Mouse (Mus musculus): ENCODE measurements at regions not wholly inside any gene's neighbourhood (a gene's known extent, or its start where the extent isn't known, plus 50 kb on each side); places are given as distances from the start of the nearest gene placed in this dataset.
A peak's percentile ranks its signal among the peaks of the same experiment; 100 is the strongest.

DNA sequence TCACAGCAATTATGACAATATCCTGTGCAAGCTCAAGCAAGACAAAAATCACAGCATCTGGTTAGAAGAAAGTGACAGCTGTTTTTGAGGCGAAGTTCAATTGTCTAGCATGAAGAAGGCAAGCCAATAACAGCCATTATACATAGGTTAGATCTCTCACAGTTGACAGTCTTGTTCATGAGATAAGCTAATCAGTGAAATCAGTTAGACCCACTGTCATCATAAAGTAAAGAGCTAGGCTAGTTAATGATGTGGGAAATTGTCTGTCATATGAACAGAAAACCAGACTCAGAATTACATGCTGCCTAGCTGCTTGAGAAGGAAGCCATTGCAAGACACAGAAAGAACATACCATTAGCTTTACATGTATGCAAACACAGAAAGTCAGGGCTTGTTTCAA is 470.2 kb upstream of the 5930422O12Rik start:
- DNase-seq (ENCODE audit: low read depth, low spot score) = no peak

- DNase-seq (ENCODE audit: low read depth, low spot score) = no peak
Observed at GRCm38 (mm10) chr8:32958855-32959254, 469.7 kb upstream of the 5930422O12Rik start.

- DNase-seq (ENCODE audit: low read depth, low spot score) = no peak
Observed at GRCm38 (mm10) chr8:32959326-32960064, 469.0 kb upstream of the 5930422O12Rik start.

GRCm38 (mm10) chr8:32990216-32990615 is 438.3 kb upstream of the 5930422O12Rik start:
- no peak for DNase-seq (ENCODE audit: low read depth, low spot score)

GRCm38 (mm10) chr8:33003967-33004564 is 424.4 kb upstream of the 5930422O12Rik start:
- no peak for DNase-seq (ENCODE audit: low read depth, low spot score)

GRCm38 (mm10) chr8:33004570-33004969 is 423.9 kb upstream of the 5930422O12Rik start:
- DNase-seq (ENCODE audit: low read depth, low spot score) = no peak

- no peak for DNase-seq (ENCODE audit: low read depth, low spot score)
Observed at GRCm38 (mm10) chr8:33010106-33010505, 418.4 kb upstream of the 5930422O12Rik start.

GRCm38 (mm10) chr8:33012784-33013183 is 415.7 kb upstream of the 5930422O12Rik start:
- no peak for DNase-seq (ENCODE audit: low read depth, low spot score)

GRCm38 (mm10) chr8:33015861-33016260 is 412.6 kb upstream of the 5930422O12Rik start:
- no peak for DNase-seq (ENCODE audit: low read depth, low spot score)

GRCm38 (mm10) chr8:33026973-33027372 is 401.5 kb upstream of the 5930422O12Rik start:
- DNase-seq (ENCODE audit: low read depth, low spot score) = no peak

- DNase-seq (ENCODE audit: low read depth, low spot score) = no peak
Observed at GRCm38 (mm10) chr8:33029453-33029852, 399.1 kb upstream of the 5930422O12Rik start.

DNA sequence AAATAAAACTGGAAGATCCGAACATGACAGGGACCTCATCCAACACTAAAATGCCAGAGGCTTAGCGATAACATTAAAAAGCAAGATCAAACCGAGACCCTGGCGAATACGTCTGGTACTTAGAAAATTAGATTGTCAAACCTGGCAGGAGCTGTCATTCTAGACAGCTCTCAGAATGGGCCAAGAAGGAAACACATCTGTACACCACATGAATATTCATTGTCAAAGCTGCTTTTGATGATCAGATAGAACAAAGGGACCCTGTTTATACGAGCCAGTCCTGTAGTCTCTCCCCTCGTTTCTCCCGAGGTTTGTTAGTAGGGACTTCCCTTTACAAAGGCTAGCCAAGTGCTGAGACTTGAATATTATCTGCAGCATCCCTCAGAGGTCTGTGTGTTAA is 376.5 kb upstream of the 5930422O12Rik start:
- DNase-seq (ENCODE audit: low read depth, low spot score) = no peak

DNA sequence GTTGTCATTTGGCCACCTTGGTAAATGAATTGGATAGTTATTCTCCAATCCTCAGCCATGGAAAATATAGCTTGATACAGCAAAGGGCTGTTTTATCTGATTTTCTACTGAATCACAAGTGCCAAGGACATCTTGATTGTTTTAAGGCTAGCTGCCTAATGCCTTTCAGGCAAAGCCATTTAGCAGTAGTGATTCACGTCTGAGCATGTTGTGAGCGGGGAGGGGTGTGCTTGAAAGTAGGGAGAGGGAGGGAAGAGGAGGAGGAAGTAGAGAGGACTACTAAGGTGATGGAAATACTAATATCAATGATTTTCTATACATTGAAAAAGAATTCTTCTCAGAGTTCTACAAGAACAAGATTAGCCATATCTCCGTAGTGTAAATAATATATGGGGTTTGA is 362.9 kb upstream of the 5930422O12Rik start:
- no peak for DNase-seq (ENCODE audit: low read depth, low spot score)

DNA sequence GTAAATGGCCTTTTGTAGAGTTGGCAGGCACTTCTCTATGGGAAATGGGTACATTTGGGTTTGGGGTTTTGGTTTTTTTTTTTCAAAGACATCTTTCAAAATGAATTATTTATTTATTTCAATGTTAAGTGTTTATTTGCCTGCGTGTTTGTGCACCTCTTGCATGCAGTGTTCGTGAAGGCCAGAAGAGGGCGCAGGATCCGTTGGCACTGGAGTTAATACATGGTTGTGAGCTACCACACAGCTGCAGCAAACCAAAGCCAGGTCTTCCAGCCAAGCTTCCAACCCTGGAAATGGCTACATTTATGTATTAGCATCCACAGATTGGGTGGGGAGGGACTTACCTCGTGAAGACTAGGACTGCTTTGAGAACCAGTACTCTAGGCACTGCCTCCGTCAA is 362.3 kb upstream of the 5930422O12Rik start:
- no peak for DNase-seq (ENCODE audit: low read depth, low spot score)

DNA sequence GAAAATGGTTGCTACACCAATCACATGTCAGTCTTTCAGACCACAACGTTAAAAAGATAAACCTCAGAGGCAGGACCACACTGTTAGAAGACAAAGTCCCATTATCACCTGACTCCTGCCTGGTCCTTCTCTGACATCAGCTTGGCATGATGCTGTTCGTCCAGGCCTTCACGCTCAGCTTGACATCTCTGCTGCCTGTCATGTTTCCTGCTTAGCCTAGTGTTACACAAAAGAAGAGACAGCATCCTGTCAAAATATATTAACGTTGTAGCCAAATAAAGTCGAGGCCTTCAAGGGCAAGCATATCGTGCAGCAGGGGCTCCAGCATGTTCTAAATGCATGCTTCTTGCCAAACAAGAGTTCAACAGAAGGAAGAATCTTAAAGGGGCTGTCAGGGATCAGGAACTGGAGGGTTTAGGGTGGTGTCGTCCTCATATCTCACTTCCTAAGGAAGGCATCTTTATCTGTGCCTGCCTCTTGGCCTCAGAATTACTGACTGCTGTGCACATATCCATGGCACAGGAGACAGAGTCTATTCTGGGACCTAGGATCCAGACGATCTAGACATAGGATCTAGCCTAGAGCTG is 361.0 kb upstream of the 5930422O12Rik start:
- DNase-seq (ENCODE audit: low read depth, low spot score) = no peak

GRCm38 (mm10) chr8:33068468-33068867 is 360.0 kb upstream of the 5930422O12Rik start:
- DNase-seq (ENCODE audit: low read depth, low spot score) = no peak

- no peak for DNase-seq (ENCODE audit: low read depth, low spot score)
Observed at GRCm38 (mm10) chr8:33075186-33075585, 353.3 kb upstream of the 5930422O12Rik start.

- DNase-seq (ENCODE audit: low read depth, low spot score) = no peak
Observed at GRCm38 (mm10) chr8:33076253-33076652, 352.3 kb upstream of the 5930422O12Rik start.

DNA sequence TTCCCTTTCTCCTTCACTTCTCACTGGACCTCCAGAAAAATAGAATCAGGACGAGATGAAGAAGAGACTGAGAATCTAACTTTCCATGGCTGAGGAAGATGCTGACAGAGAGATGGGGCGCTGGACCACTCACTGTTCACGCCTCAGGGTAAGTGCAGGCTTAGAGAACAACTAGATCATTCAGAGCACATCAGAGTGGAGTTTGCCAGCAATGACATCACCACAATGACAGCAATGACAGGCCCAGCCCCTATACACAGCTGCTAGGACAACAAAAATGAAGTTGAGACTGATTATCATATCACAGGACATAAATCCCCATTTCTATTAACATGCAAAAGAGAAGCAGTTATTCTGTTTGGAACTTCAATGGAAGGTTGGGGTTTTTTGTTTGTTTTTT is 350.4 kb upstream of the 5930422O12Rik start:
- no peak for DNase-seq (ENCODE audit: low read depth, low spot score)

- DNase-seq (ENCODE audit: low read depth, low spot score) = no peak
Observed at GRCm38 (mm10) chr8:33079867-33080585, 348.5 kb upstream of the 5930422O12Rik start.

DNA sequence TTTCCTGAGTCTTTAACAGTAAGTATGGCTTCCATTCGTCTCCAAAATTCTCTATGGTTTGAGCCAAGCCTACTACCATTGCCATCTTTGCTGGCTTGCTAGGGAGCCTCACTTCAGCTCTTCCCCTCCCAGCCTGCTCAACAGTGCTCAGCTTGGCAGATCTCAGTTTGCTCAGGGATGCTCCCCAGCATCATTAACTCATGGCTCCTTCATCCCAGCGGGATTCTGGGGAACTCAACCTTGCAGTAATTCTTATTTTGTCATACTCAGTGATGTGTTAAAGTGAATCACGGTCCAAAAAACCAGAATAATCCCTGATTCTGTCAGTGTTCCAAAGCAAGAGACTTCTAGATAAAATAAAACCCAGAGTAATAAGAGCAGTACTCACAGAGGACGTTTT is 346.6 kb upstream of the 5930422O12Rik start:
- DNase-seq (ENCODE audit: low read depth, low spot score) = peak; percentile 15

DNA sequence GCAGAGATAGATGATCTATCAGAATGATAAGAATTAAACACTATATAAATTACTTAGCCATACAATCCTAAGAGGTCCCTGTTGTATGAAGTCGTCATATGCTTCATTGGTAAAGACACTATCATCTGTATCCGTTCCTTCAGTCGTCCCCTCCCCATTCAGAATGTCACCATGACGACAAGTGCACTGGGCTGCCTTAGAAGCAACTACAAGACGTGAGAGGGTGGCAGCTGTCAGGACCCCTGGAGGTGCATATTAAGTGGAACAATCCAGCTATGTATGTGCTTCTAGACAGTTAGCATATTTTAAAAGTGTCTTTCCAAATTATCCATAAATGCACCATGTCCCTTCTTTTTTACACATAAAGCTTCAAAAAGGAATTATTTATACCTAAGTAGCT is 343.0 kb upstream of the 5930422O12Rik start:
- no peak for DNase-seq (ENCODE audit: low read depth, low spot score)

All from retina, adult 2 months (tissue).